Mouse (Mus musculus): ENCODE results near the gene Tgfbr3.

DNA sequence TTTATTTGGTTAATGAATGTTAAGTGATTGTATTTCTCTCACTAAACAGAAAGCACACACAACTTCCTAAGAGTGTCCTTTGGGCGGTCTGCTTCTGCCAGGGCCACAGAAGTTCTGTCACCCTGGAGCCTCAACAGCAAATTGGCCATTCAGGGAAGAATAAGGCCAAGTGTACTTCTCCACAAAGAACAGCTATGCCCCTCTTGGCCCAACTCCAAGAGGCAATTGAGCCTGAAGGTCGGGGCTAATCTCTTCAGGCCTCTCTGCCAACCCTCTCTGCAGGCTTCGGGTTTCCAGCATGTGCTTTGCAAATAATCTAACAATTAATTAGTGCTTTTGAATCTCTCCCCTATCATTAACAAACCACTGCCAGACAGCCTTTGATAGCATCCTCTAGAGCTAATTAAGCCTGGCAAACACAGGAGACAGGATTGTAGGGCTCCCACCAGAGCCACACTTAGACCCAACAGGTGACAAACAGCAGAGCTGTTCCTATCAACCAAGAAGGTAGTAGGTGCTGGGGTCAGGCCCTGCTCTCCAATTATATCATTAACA is 37.6 kb downstream of the Tgfbr3 start:
- TF ChIP-seq POLR2A (IDR thresholded peaks at IDR 0.05; ENCODE audit: extremely low read depth, insufficient read depth, low read length) (no peak), CTCF (IDR thresholded peaks at IDR 0.05; ENCODE audit: extremely low read depth, insufficient read depth, low read length) (no peak)
